9 mouse cellular contexts compared by ENCODE assay signal in genomic region chr15:82244805-82245161, GRCm38 (mm10). TPM values are rescaled to one million over a fixed set of nuclear protein-coding genes. Genes with fewer than 3 reads are reported as not detected.
DNase-seq lines count a peak whose midpoint lies in the region; ATAC-seq and TF ChIP-seq lines count a peak whose summit lies in the region.
"Not testable (repeated sequence)": the region's sequence is repeated elsewhere in the genome, so short reads cannot be mapped to it uniquely, and the experiment has no call there.
"Had no signal": no experiment of that assay in that cellular context is flagged by ENCODE, and none has a peak within 500 bp of the region (broad histone marks: within the 10 kb centered on the region; RNA-seq: fewer than 3 reads in every experiment).

No protein-coding gene starts in this region.

- not testable (repeated sequence) for H3K27me3 ChIP-seq in C2C12 (ENCODE audit: control insufficient read depth, insufficient read depth, insufficient read length); embryonic facial prominence, embryonic 10.5 days (replicated peaks; ENCODE audit: low read depth, poor library complexity, severe bottlenecking); forebrain, embryonic 15.5 days; hindbrain, embryonic 10.5 days (ENCODE audit: insufficient read depth, poor library complexity, severe bottlenecking); kidney, embryonic 15.5 days; liver, embryonic 13.5 days; midbrain, embryonic 11.5 days (ENCODE audit: control insufficient read depth, insufficient read depth, low read length)

- not testable (repeated sequence) for H3K36me3 ChIP-seq in C2C12 (ENCODE audit: control insufficient read depth, insufficient read depth); embryonic facial prominence, embryonic 10.5 days (replicated peaks); forebrain, embryonic 15.5 days; hindbrain, embryonic 10.5 days; kidney, embryonic 15.5 days; midbrain, embryonic 11.5 days (ENCODE audit: control insufficient read depth, insufficient read depth, low read length)
- peaks cover 13% of the 10 kb centered on the region; the same call in 1 of the 2 replicates for H3K36me3 ChIP-seq in liver, embryonic 13.5 days

- not testable (repeated sequence) for H3ac ChIP-seq in C2C12 (ENCODE audit: control insufficient read depth, insufficient read length, low read depth)

- H3K79me3 ChIP-seq in C2C12 (ENCODE audit: low read depth): not testable (repeated sequence)

- peak overlapping the region; percentile 58 for H3K4me3 ChIP-seq in C2C12 (ENCODE audit: insufficient read depth, poor library complexity, severe bottlenecking)
- peak overlapping the region; percentile 73 for H3K4me3 ChIP-seq in embryonic facial prominence, embryonic 10.5 days
- H3K4me3 ChIP-seq in forebrain, embryonic 15.5 days: peak overlapping the region; percentile 86
- peak overlapping the region; percentile 80 for H3K4me3 ChIP-seq in hindbrain, embryonic 10.5 days
- H3K4me3 ChIP-seq in kidney, embryonic 15.5 days (replicated peaks): peak overlapping the region; percentile 93
- peak overlapping the region; percentile 73 for H3K4me3 ChIP-seq in liver, embryonic 13.5 days (replicated peaks)
- H3K4me3 ChIP-seq in midbrain, embryonic 11.5 days (ENCODE audit: low read depth, low read length): peak overlapping the region; percentile 69
- 0 out of 2 replicates have a peak overlapping the region, but pooled peaks have one; percentile 70 for H3K4me3 ChIP-seq in olfactory bulb, adult 2 months (ENCODE audit: insufficient read depth, low read depth, low read length)

- WGBS in embryonic facial prominence, embryonic 10.5 days: 23% methylated on average over 9 of the region's 9 CpGs
- WGBS in forebrain, embryonic 15.5 days: 22% methylated on average over 9 of the region's 9 CpGs
- 24% methylated on average over 9 of the region's 9 CpGs for WGBS in hindbrain, embryonic 10.5 days
- WGBS in kidney, embryonic 15.5 days: 21% methylated on average over 9 of the region's 9 CpGs
- 22% methylated on average over 9 of the region's 9 CpGs for WGBS in liver, embryonic 13.5 days (ENCODE audit: insufficient replicate concordance)
- WGBS in midbrain, embryonic 11.5 days: 24% methylated on average over 9 of the region's 9 CpGs
- 19% methylated on average over 9 of the region's 9 CpGs for WGBS in olfactory bulb, adult 2 months

- TF ChIP-seq POLR2A in olfactory bulb, adult 2 months (IDR thresholded peaks at IDR 0.05; ENCODE audit: insufficient read depth, low read depth, low read length): not testable (repeated sequence)

- H3K9ac ChIP-seq in forebrain, embryonic 15.5 days (replicated peaks): peak overlapping the region; percentile 52
- H3K9ac ChIP-seq in kidney, embryonic 15.5 days: peak overlapping the region; percentile 67
- H3K9ac ChIP-seq in liver, embryonic 13.5 days: peak overlapping the region; percentile 80
- H3K9ac ChIP-seq in midbrain, embryonic 11.5 days (ENCODE audit: low read length): peak overlapping the region; percentile 72

- H3K9me3 ChIP-seq in embryonic facial prominence, embryonic 10.5 days; forebrain, embryonic 15.5 days; hindbrain, embryonic 10.5 days; kidney, embryonic 15.5 days (replicated peaks); liver, embryonic 13.5 days (replicated peaks); midbrain, embryonic 11.5 days (ENCODE audit: control insufficient read depth, low read length): not testable (repeated sequence)

- TF ChIP-seq CTCF in C2C12 (IDR thresholded peaks at IDR 0.05; ENCODE audit: control insufficient read depth, insufficient read depth, insufficient read length); olfactory bulb, adult 2 months (IDR thresholded peaks at IDR 0.05; ENCODE audit: insufficient read depth, low read depth, low read length): not testable (repeated sequence)

- not testable (repeated sequence) for ATAC-seq in forebrain, embryonic 15.5 days (replicated peaks); kidney, embryonic 15.5 days (replicated peaks; ENCODE audit: low FRiP score); liver, embryonic 13.5 days (ENCODE audit: low read depth); midbrain, embryonic 11.5 days (ENCODE audit: low FRiP score)

- peaks cover 11% of the 10 kb centered on the region for H3K4me1 ChIP-seq in embryonic facial prominence, embryonic 10.5 days
- H3K4me1 ChIP-seq in forebrain, embryonic 15.5 days; midbrain, embryonic 11.5 days (ENCODE audit: control insufficient read depth, insufficient read depth, low read length); olfactory bulb, adult 2 months (ENCODE audit: control insufficient read depth, insufficient read depth, low read length): not testable (repeated sequence)
- peaks cover 14% of the 10 kb centered on the region for H3K4me1 ChIP-seq in hindbrain, embryonic 10.5 days (replicated peaks)
- peaks cover 23% of the 10 kb centered on the region for H3K4me1 ChIP-seq in kidney, embryonic 15.5 days
- H3K4me1 ChIP-seq in liver, embryonic 13.5 days (replicated peaks): peaks cover 31% of the 10 kb centered on the region

- peak overlapping the region; percentile 92 for H3K27ac ChIP-seq in embryonic facial prominence, embryonic 10.5 days (replicated peaks)
- H3K27ac ChIP-seq in forebrain, embryonic 15.5 days (replicated peaks): peak overlapping the region; percentile 87
- peak overlapping the region; percentile 96 for H3K27ac ChIP-seq in hindbrain, embryonic 10.5 days
- peak overlapping the region; percentile 94 for H3K27ac ChIP-seq in kidney, embryonic 15.5 days
- peak overlapping the region; percentile 88 for H3K27ac ChIP-seq in liver, embryonic 13.5 days
- H3K27ac ChIP-seq in midbrain, embryonic 11.5 days (ENCODE audit: low read depth, low read length): peak overlapping the region; percentile 86
- H3K27ac ChIP-seq in olfactory bulb, adult 2 months (ENCODE audit: insufficient read depth, low read depth, low read length): not testable (repeated sequence)

- not testable (repeated sequence) for DNase-seq in embryonic facial prominence, embryonic 10.5 days (ENCODE audit: low spot score); hindbrain, embryonic 10.5 days (ENCODE audit: low spot score); liver, embryonic 13.5 days; midbrain, embryonic 11.5 days (ENCODE audit: low spot score, missing footprints)

- H3K4me2 ChIP-seq in forebrain, embryonic 15.5 days (replicated peaks): peak overlapping the region; percentile 68
- peak overlapping the region; percentile 91 for H3K4me2 ChIP-seq in kidney, embryonic 15.5 days
- peak overlapping the region; percentile 94 for H3K4me2 ChIP-seq in liver, embryonic 13.5 days
- H3K4me2 ChIP-seq in midbrain, embryonic 11.5 days: peak overlapping the region; percentile 49

- H3K79me2 ChIP-seq in C2C12 (ENCODE audit: control insufficient read depth, insufficient read depth): not testable (repeated sequence)

RNA-seq across cellular contexts. Expression of gene Cenpm, which starts 0.2 kb away (rescaled TPM):
- 46.3 TPM for polyA plus RNA-seq in C2C12 (2012; fragmentation: generic; extraction: Trizol)
- 81.5 and 82.5 TPM in 2 replicates for polyA plus RNA-seq in embryonic facial prominence, embryonic 10.5 days (2016; fragmentation: Nextera tagmentation; extraction: Ambion mirVana)
- 38.9 and 45.6 TPM in 2 replicates for polyA plus RNA-seq in forebrain, embryonic 15.5 days (2015; fragmentation: Nextera tagmentation; extraction: Ambion mirVana)
- polyA plus RNA-seq in hindbrain, embryonic 10.5 days (2016; fragmentation: Nextera tagmentation; extraction: Ambion mirVana): 86.2 and 92.6 TPM in 2 replicates
- polyA plus RNA-seq in kidney, embryonic 15.5 days (2015; fragmentation: Nextera tagmentation; extraction: Ambion mirVana): 78.8 and 84.2 TPM in 2 replicates
- polyA plus RNA-seq in liver, embryonic 13.5 days (2015; fragmentation: Nextera tagmentation; extraction: Ambion mirVana): 41.7 and 45.6 TPM in 2 replicates
- polyA plus RNA-seq in midbrain, embryonic 11.5 days (2014; fragmentation: Nextera tagmentation; extraction: Ambion mirVana): 79.2 and 89.1 TPM in 2 replicates
- not detected in 2 replicates for polyA plus RNA-seq in olfactory bulb, adult 2 months (2012; ENCODE audit: insufficient read depth, insufficient read length, low replicate concordance, missing spikeins)

RNA-seq across cellular contexts. Expression of gene 1500009C09Rik, which starts 7.4 kb away (rescaled TPM):
- not detected for polyA plus RNA-seq in C2C12 (2012; fragmentation: generic; extraction: Trizol)
- polyA plus RNA-seq in embryonic facial prominence, embryonic 10.5 days (2016; fragmentation: Nextera tagmentation; extraction: Ambion mirVana): not detected in 2 replicates
- polyA plus RNA-seq in forebrain, embryonic 15.5 days (2015; fragmentation: Nextera tagmentation; extraction: Ambion mirVana): 13.5 and 14.7 TPM in 2 replicates
- polyA plus RNA-seq in hindbrain, embryonic 10.5 days (2016; fragmentation: Nextera tagmentation; extraction: Ambion mirVana): 0.17 and 1.5 TPM in 2 replicates
- 0.10 TPM in 1 of 2 replicates, not detected in the other for polyA plus RNA-seq in kidney, embryonic 15.5 days (2015; fragmentation: Nextera tagmentation; extraction: Ambion mirVana)
- polyA plus RNA-seq in liver, embryonic 13.5 days (2015; fragmentation: Nextera tagmentation; extraction: Ambion mirVana): not detected in 2 replicates
- 1.0 and 1.4 TPM in 2 replicates for polyA plus RNA-seq in midbrain, embryonic 11.5 days (2014; fragmentation: Nextera tagmentation; extraction: Ambion mirVana)
- not detected in 2 replicates for polyA plus RNA-seq in olfactory bulb, adult 2 months (2012; ENCODE audit: insufficient read depth, insufficient read length, low replicate concordance, missing spikeins)
- polyA plus RNA-seq: gonadal fat pad, adult 2 months had no signal

RNA-seq across cellular contexts. Expression of gene Tnfrsf13c, which starts 20.6 kb away (rescaled TPM):
- polyA plus RNA-seq in C2C12 (2012; fragmentation: generic; extraction: Trizol): 0.16 TPM
- polyA plus RNA-seq in embryonic facial prominence, embryonic 10.5 days (2016; fragmentation: Nextera tagmentation; extraction: Ambion mirVana): 0.10 and 0.75 TPM in 2 replicates
- 0.11 and 0.37 TPM in 2 replicates for polyA plus RNA-seq in forebrain, embryonic 15.5 days (2015; fragmentation: Nextera tagmentation; extraction: Ambion mirVana)
- polyA plus RNA-seq in hindbrain, embryonic 10.5 days (2016; fragmentation: Nextera tagmentation; extraction: Ambion mirVana): 0.18 and 0.46 TPM in 2 replicates
- polyA plus RNA-seq in kidney, embryonic 15.5 days (2015; fragmentation: Nextera tagmentation; extraction: Ambion mirVana): 0.10 TPM in 1 of 2 replicates, not detected in the other
- 0.38 and 0.87 TPM in 2 replicates for polyA plus RNA-seq in liver, embryonic 13.5 days (2015; fragmentation: Nextera tagmentation; extraction: Ambion mirVana)
- polyA plus RNA-seq in midbrain, embryonic 11.5 days (2014; fragmentation: Nextera tagmentation; extraction: Ambion mirVana): 0.07 and 0.17 TPM in 2 replicates
- not detected in 2 replicates for polyA plus RNA-seq in olfactory bulb, adult 2 months (2012; ENCODE audit: insufficient read depth, insufficient read length, low replicate concordance, missing spikeins)

RNA-seq across cellular contexts. Expression of gene Sept3, which starts 29.9 kb away (rescaled TPM):
- 0.06 TPM for polyA plus RNA-seq in C2C12 (2012; fragmentation: generic; extraction: Trizol)
- 49.4 and 55.6 TPM in 2 replicates for polyA plus RNA-seq in embryonic facial prominence, embryonic 10.5 days (2016; fragmentation: Nextera tagmentation; extraction: Ambion mirVana)
- 450 and 460 TPM in 2 replicates for polyA plus RNA-seq in forebrain, embryonic 15.5 days (2015; fragmentation: Nextera tagmentation; extraction: Ambion mirVana)
- polyA plus RNA-seq in hindbrain, embryonic 10.5 days (2016; fragmentation: Nextera tagmentation; extraction: Ambion mirVana): 72.8 and 111 TPM in 2 replicates
- 13.6 and 14.0 TPM in 2 replicates for polyA plus RNA-seq in kidney, embryonic 15.5 days (2015; fragmentation: Nextera tagmentation; extraction: Ambion mirVana)
- polyA plus RNA-seq in liver, embryonic 13.5 days (2015; fragmentation: Nextera tagmentation; extraction: Ambion mirVana): 0.36 and 0.84 TPM in 2 replicates
- polyA plus RNA-seq in midbrain, embryonic 11.5 days (2014; fragmentation: Nextera tagmentation; extraction: Ambion mirVana): 163 and 169 TPM in 2 replicates
- 252 and 297 TPM in 2 replicates for polyA plus RNA-seq in olfactory bulb, adult 2 months (2012; ENCODE audit: insufficient read depth, insufficient read length, low replicate concordance, missing spikeins)

RNA-seq across cellular contexts. Expression of gene Shisa8, which starts 32.2 kb away (rescaled TPM):
- 0.06 TPM for polyA plus RNA-seq in C2C12 (2012; fragmentation: generic; extraction: Trizol)
- polyA plus RNA-seq in embryonic facial prominence, embryonic 10.5 days (2016; fragmentation: Nextera tagmentation; extraction: Ambion mirVana): 0.35 and 0.38 TPM in 2 replicates
- 0.27 and 0.69 TPM in 2 replicates for polyA plus RNA-seq in forebrain, embryonic 15.5 days (2015; fragmentation: Nextera tagmentation; extraction: Ambion mirVana)
- polyA plus RNA-seq in hindbrain, embryonic 10.5 days (2016; fragmentation: Nextera tagmentation; extraction: Ambion mirVana): 1.6 and 1.8 TPM in 2 replicates
- polyA plus RNA-seq in kidney, embryonic 15.5 days (2015; fragmentation: Nextera tagmentation; extraction: Ambion mirVana): 0.44 and 0.45 TPM in 2 replicates
- polyA plus RNA-seq in liver, embryonic 13.5 days (2015; fragmentation: Nextera tagmentation; extraction: Ambion mirVana): 0.08 and 0.10 TPM in 2 replicates
- polyA plus RNA-seq in midbrain, embryonic 11.5 days (2014; fragmentation: Nextera tagmentation; extraction: Ambion mirVana): 0.14 and 0.57 TPM in 2 replicates
- polyA plus RNA-seq in olfactory bulb, adult 2 months (2012; ENCODE audit: insufficient read depth, insufficient read length, low replicate concordance, missing spikeins): not detected in 2 replicates

Comparison
In these comparisons a context has a peak if more than half of its experiments do, and no peak if none do; other contexts are left out.
1. RNA of gene Cenpm, which starts 0.2 kb away (polyA plus RNA-seq): 86.2 to 92.6 TPM in hindbrain, embryonic 10.5 days, 79.2 to 89.1 TPM in midbrain, embryonic 11.5 days, 78.8 to 84.2 TPM in kidney, embryonic 15.5 days, 81.5 to 82.5 TPM in embryonic facial prominence, embryonic 10.5 days, 46.3 TPM in C2C12 (single experiment), 38.9 to 45.6 TPM in forebrain, embryonic 15.5 days and 41.7 to 45.6 TPM in liver, embryonic 13.5 days; not detected in olfactory bulb, adult 2 months; every median in the first group is over 10 times any median in the second.
2. Peak in every context shown above with its lines, with median percentiles within 50 percentile points of each other: H3K4me3 ChIP-seq, H3K4me2 ChIP-seq and H3K9ac ChIP-seq.